Mouse (Mus musculus): ENCODE results near the gene Pdrg1. TPM values are rescaled to one million over a fixed set of nuclear protein-coding genes. Genes with fewer than 3 reads are reported as not detected.

Gene Pdrg1
- polyA plus RNA-seq (2012; rRNA removed), result 86.3 and 86.6 TPM in 2 replicates

DNA sequence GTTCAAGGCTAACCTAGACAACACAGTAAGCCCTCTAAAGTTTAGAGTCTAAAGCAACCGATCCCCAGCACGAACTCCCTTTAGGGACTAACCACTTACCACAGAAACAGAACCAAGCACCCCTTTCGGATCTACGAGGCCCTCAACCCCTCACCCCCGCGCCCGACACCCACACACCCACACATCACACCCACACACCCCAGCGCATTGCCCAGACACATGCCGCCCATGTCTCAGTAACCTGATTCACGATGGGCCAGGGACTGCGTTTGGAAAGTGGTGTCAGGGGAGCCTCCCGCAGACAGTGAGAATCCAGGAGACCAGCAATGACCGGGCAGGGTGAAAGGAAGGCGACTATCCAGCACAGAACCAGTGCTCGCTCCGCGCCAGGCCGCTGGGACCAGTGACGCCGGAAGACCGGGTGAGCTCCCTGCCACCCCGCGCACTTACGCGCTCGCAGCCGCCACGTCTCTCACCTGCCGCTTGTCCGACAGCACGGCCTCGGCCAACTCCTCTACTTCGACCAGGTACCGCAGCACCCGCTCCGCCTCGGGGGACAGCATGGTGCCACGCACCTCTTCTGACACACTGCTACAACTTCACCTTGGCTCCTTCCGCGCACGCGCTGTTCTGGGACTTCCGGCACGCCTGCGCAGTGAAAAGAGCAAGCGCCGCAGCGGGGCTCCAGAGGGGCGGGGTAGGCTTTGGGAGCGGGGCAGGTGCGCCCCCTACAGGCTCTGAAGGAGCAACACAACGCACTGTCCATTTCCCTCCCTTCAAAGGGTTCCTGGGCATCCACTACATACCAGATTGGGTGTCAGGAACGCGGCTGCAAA lies at the start of gene Pdrg1:
TSS of gene Pdrg1 (minus strand) at position 670 of the 836 bp plus-strand sequence.
- DNase-seq (ENCODE audit: extremely low spot score in 1 of 2, low spot score in 1 of 2), result peak; percentile 89 to 98

DNA sequence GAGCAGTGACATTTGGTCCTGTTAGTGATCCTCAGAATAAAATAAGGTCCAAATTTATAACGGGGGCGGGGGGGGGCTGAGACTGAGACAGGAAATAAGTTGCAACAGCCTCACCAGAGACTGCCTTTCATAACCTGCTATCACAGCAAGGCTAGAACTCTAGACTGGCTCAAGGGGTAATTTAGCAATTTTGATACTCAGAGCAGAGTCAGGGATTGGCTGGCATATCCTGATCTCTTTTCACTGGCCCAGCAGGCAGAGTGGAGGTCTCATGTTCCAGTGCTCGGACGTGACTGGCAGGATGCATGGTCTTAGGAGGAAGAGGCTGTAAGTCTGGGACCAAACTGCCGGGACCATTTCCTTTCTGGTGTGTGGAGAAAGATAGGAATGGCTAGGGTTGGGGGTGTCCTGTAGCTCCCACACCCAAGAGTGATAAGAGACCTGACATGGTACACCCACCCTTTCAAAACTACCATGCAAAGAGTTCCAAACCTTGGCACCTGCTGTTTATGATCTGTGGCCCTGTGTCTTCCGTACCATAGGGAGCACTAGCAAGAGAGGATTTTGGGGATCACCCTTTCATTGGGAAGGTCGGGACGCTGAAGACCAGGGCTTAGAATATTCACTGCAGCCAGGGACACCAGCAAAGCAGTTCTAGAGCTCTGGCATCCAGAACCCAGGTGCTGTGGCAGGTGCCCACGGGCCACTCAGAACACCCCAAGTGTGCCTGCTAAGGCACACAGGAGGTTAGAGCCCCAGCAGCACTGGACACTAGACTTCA lies 49.2 kb upstream of the Pdrg1 start:
- no peak for DNase-seq (ENCODE audit: extremely low spot score in 1 of 2, low spot score in 1 of 2)

DNA sequence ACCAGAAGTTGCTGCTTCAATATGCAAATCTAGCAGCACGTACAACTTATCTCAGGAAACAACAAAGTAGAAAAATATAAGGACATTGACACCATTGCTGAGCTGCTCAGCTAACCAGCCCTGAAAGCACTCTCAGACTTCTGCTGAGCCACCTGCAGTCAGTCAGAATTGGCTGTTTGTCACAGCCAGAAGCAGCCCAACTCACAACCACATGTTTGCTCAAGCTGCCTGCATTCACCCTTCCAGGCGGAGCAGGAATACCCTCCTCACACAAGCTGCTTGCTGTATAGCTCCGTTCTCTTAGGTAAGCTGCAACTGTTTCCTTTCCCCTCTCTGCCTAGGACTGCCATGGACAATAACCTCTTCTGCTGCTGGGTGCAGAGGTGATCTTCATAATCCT lies 48.2 kb upstream of the Pdrg1 start:
- DNase-seq (ENCODE audit: extremely low spot score in 1 of 2, low spot score in 1 of 2), result no peak

DNA sequence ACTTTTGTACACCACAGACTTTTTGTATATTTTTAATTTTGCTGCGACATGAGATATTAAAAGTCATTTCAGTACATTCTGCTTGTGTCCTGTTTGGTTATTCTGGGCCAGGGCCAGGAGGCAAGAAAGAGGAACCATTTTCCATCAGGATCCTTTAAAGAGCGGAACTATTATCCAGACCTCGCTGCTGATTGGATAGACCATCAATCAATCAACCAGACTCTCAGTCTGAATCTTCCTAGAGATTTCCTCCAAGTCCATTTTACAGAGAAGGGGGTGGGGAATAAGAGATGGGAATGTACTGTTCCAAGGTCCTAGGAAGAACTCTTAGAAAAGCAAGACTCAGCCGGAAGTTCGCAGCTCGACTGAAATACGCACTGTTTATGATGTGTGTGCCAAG lies 45.0 kb upstream of the Pdrg1 start:
- DNase-seq (ENCODE audit: extremely low spot score in 1 of 2, low spot score in 1 of 2), result no peak

DNA sequence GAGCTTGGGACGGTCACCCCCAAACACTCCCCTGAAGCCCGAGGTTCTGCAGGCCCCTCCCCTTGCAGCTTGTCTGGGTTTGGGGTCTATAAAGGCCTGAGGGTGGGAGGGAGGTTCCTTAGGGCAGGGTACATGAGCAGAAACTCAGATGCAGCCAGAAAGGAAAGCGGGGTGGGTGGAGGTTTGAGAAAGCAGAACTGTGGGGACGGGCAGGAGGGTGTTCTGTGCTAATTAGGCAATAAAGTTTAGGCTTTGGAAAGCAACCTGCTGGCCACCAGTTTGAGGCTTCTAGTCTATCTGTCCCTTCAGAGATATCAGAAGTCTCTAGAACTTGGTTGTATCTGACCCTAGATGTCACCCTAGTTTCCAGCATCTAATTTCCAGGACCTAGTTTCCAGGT lies 43.1 kb upstream of the Pdrg1 start:
- no peak for DNase-seq (ENCODE audit: extremely low spot score in 1 of 2, low spot score in 1 of 2)

DNA sequence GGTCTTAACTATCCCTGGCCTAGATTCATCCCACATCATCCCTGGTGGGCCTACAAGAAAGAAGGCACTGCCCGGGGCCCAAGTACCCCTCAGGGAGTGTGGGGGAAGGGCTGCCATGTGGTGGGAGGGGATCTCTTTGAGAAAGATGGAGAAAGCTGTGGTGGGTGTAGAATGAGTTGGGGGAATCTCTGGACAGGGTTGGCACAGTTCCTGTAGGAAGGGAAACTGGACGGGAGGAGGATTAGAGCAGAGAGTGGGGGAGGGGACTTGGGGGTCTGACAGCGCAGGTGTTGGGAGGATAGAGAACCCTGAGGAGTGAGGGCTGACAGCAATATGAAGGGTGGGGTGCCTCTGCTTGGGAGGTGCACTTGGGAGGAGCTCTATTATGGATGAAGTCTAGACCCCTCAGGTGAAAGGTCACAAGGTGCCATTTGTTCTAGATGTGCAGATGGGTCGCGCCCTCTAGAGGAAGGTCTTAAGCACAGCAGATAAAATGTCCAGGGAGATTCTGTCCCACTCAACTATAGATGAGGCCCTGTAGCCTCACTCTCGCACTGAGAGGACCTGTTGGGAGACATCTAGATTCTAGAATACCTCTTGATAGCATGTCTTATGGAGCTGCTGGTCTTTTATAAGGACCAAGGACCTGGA lies 40.2 kb upstream of the Pdrg1 start:
- DNase-seq (ENCODE audit: extremely low spot score in 1 of 2, low spot score in 1 of 2), result no peak

DNA sequence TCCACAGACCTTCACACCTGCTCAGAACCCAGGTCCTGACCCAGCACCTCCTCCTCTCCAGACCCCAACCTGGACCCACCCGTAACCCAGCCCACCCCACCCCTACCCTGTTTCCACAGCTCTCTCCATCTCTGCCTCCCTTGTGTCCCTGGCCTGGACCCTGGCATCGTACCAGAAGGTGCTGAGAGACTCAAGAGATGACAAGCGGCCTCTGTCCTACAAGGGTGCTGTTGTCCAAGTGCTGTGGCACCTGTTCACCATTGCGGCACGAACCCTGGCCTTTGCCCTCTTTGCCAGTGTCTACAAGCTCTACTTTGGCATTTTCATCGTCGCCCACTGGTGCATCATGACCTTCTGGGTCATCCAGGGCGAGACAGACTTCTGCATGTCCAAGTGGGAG lies 38.7 kb upstream of the Pdrg1 start:
- no peak for DNase-seq (ENCODE audit: extremely low spot score in 1 of 2, low spot score in 1 of 2)

DNA sequence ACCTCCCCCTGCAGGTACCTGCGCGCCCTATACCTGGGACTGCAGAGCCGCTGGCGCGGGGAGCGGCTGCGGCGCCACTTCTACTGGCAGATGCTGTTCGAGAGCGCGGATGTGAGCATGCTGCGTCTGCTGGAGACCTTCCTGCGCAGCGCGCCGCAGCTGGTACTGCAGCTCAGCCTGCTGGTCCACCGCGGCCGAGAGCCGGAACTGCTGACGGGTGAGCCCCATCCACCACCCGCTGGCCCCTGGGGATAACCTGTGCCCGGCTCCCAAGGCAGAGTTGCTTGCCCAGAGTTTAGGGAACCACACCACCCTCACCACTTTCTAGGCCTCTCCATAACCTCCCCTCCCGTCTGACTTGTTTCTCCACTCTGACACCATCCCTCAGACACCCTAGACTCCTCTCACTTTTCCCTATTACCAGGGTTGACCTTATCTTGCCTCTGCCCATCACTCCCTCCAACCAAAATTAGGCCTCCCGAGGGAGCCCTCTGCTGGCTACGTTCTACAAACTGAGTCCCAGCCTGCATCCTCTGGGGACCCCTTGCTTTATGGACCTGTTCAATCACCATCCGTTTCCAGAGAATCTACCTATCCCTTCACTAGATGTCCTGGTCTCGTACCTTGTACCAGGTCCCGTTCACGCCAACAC lies 37.6 kb upstream of the Pdrg1 start:
- no peak for DNase-seq (ENCODE audit: extremely low spot score in 1 of 2, low spot score in 1 of 2)

DNA sequence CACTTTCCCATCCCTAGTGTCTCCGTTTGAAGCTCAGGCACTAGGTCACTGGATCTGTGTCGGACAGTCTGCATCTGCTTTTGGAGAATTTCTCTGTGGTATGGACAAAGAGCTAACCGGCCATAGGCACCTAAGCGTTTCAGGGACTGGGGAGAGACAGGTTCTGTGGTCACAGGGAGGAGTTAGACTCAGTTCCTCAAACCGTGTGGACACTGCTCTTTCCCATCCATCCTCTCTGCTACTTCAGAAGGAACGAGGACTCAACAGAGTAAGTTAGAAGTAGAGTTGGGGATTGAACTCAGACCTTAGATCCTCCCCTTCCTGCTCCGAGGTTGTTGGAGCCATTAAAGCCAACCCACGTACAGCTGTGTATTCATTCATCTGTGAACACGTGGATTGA lies 36.3 kb upstream of the Pdrg1 start:
- DNase-seq (ENCODE audit: extremely low spot score in 1 of 2, low spot score in 1 of 2), result no peak

DNA sequence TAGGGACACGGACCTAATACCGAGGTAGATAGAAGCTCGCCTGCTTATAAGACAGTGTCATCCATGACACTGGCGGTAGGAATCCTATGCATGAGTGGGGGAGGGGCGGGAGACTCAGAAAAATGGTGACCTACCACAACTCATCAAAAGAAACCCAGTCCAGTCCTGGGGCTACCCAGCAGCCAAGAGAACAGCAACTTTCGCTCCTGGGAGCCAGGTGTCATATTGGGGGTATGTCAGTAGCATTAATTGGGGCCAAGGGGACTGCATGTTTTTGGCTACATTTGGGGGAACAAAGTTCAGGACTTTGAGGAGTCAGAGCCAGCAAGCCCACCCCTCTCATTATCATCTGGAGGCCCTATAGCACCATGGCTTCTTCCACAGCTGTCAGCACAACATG lies 35.9 kb upstream of the Pdrg1 start:
- DNase-seq (ENCODE audit: extremely low spot score in 1 of 2, low spot score in 1 of 2), result no peak

DNA sequence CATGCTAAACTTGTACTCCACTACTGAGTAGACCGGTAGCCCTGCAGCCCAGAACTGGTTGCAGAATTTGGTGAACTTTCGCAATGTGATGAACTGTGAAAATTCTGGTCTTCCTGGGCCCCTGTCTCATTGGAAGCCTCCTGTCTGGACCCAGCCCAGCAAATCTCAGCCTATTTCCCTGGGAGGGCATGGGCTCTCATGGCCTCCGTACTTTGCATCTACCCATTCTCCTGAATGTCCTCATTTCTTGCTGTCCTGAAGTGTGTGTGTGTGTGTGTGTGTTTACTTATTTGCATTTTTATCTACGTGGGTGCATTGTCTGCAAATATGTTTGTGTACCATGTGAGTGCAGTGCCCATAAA lies 34.8 kb upstream of the Pdrg1 start:
- DNase-seq (ENCODE audit: extremely low spot score in 1 of 2, low spot score in 1 of 2), result no peak

DNA sequence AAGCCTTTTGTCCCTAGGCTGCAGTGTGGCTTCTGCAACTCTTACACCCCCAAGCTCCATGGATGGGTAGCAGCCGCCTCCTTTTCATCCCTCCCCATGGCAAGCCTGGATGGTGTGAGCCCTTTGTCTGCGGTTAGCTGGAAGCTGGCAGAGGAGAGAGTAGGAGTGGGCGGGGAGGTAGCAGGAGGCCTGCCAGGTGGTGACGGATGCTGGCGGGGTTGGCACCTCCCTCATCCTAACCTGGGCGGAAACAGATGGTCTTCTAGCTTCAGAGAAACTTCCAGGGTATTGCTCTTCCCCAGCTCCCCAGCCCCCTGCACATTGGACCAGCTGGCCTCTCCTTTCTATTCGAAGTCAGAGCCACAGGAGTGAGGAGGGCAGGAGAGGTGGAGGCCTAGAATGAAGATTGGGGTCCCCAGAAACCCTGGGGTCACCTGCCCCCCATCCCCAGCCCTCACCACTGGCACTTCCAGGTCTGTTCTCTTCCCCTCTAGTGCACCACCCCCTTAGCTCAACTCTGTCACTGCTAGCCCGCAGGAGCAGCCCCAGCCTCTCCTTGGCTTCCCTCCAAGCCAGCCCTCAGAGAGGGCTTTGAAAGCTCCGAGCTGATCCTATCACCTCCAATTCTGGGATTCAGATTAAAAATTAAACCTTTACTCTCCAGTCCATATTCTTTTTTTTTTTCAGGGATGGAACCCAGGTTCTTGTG lies 34.2 kb upstream of the Pdrg1 start:
- peak; percentile 30 to 80 for DNase-seq (ENCODE audit: extremely low spot score in 1 of 2, low spot score in 1 of 2)

DNA sequence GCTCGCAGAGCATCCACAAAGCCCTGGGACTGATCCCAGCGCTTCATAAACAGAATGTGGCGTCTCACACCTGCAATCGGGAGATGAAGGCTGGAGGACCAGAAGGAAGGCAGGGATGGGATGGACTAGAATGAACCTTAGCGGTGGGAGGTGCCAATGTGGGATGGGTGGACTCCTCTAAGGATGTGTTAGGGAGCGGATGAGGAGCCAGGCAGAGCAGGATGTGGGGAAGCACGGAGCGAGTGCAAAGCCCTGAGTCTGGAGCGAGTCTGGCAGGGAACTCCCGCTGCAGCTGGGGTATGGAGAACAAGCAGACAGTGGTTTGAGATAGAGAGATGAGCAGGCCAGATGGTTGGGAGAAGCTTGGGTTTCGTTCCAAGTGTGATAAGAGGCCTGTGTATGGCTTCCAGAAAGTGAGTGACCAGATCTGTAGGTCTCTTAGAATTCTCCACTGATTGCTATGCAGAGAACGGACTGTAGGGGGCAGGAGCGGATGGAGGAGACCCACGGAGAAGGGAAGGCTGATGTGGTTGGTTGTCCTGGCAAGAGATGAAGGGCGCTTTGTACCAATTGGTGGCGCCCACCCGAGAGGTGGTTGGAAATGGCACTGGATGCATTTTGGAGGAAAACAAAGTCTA lies 32.7 kb upstream of the Pdrg1 start:
- DNase-seq (ENCODE audit: extremely low spot score in 1 of 2, low spot score in 1 of 2), result peak; percentile 39 to 85

DNA sequence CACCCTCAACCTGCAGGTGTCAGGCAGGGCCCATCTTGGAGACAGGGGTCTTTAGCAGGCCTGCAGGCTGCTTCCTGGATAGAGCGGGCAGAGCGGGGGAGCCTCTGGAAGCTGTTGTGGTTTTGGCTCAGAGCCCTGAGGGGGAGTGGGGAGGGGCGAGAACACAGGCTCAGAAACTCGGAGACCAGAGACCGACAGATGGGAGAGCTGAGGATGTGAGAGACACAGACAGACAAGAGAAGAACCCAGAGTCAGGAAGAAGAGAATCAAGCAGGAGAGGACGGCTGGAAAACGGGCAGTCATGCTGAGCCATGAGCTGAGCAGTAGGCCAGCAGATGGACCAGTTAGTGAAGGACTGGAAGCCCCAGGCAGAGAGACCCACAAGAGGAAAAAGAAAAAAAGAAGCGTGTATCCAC lies 30.7 kb upstream of the Pdrg1 start:
- DNase-seq (ENCODE audit: extremely low spot score in 1 of 2, low spot score in 1 of 2), result peak; percentile 63 to 81

DNA sequence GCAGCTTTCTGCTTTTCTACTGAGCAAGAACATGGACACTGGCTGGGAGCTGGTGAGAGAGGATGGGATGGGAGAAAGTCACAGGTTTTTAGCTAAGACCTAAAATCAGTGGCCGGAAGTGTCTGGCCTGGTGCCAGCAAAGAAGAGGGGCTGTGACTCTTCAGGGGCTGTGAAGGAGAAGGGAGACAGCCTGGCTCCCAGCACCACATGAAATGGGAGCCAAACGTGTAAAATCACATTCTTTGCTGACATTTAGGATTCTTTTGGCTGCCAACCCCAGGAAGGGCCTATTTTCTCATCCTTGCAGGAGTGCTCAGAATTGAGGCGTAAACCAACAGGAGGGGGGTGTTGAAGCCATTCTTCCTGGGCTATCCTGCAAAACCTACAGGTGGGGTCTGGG lies 28.7 kb upstream of the Pdrg1 start:
- peak in 1 of 2 experiments; percentile 50 for DNase-seq (ENCODE audit: extremely low spot score in 1 of 2, low spot score in 1 of 2)

DNA sequence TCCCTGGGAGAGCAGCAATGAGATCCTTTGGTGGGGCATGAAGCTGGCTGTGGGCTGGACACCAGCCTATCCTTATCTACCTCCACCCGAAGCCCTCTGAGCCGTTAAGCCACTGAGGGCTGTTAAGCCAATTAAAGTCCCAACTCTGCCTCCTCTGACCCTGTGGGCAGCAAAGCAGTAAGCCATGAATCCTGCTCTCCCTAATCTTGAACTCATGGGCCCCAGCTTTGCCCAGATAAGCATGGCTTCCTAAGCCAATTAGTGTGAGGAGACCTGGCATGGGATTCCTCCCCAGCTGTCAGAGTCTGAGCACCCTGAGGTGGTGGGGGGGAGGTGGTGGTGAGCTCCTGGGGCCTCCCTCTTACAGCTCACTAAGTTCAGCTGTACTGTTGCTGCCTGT lies 21.5 kb upstream of the Pdrg1 start:
- DNase-seq (ENCODE audit: extremely low spot score in 1 of 2, low spot score in 1 of 2), result no peak

DNA sequence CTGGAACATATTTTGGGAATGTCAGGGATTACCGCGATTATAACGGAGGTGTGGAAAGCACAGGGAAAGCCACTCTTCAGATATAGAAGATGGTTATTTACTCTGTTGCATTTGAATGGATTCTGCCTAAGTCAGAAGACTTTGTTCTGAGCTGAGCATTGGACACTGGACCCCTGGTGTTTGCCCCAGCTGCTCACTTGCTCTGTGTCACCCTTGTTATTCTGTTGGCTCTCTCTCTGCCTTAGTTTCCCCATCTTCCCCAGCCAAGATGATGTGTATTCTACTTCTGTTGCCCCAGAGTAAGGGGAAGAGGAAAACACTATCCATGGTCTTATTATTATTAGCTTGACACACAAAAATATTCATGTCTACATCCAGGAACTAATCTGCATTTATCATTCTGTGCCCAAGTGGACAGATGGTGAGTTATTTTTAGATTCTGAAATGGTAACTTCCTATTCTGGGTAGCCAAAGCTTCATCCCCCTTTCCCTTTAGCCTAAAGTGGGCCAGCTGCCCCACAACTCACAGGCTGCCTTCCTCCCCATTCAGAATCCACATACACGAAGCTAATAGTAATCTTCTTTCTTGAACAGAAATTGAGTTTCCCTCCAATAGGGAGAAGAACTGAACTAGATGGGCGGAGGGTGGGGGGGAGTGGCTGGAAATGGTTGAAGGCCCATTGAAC lies 18.5 kb upstream of the Pdrg1 start:
- DNase-seq (ENCODE audit: extremely low spot score in 1 of 2, low spot score in 1 of 2), result no peak

DNA sequence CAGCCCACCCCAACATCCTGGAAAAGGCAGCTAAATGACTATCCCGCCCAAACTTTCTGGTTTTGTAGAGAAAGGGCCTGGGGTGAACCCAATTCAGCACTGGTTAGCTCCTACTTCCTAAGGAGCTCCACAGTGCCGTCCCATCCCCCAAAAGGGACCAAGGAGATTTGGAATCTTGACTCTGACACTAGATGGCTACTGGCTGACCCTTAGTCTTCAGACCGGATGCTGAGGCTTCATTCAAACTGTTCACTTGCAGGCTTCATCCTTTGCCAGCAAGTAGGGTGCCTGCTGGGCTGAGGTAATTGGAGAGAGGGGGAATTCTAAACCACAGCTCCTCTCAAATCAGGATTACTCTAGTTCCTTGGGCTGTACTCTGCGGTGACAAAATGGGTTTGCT lies 17.7 kb upstream of the Pdrg1 start:
- no peak for DNase-seq (ENCODE audit: extremely low spot score in 1 of 2, low spot score in 1 of 2)
